Mouse (Mus musculus) effector memory CD4-positive, alpha-beta T cell, adult 7 months (primary cell): ENCODE results near the gene Vmn1r79. TPM values are rescaled to one million over a fixed set of nuclear protein-coding genes. Genes with fewer than 3 reads are reported as not detected.

Experiments
- polyA plus RNA-seq: library from polyadenylated mRNA; unstranded; fragments of 100-300 nt; shearing (Covaris generic); gene quantifications from one replicate; pipeline ENCODE4 v1.2.1, GENCODE M21; 2017

Gene Vmn1r79
- not detected for polyA plus RNA-seq

GRCm38 (mm10) chr7:12170979-12171378 lies at the start of gene Vmn1r79:
TSS of gene Vmn1r79 (plus strand) at chr7:12171279.

GRCm38 (mm10) chr7:12149957-12150356 lies 21.1 kb upstream of the Vmn1r79 start, which contains the start of gene Vmn1r78:
TSS of gene Vmn1r78 (plus strand) at chr7:12150257.

GRCm38 (mm10) chr7:12188986-12189385 lies 17.9 kb downstream of the Vmn1r79 start, which contains the start of gene Vmn1r80:
TSS of gene Vmn1r80 (plus strand) at chr7:12189286.

Other genes starting within 250 kb of the Vmn1r79 start
- 0.11 TPM for gene Vmn1r76, start 233.1 kb upstream of the Vmn1r79 start, polyA plus RNA-seq
- gene Vmn1r77, start 134.5 kb upstream of the Vmn1r79 start, polyA plus RNA-seq: not detected
- 0.06 TPM for gene Vmn1r78, start 21.0 kb upstream of the Vmn1r79 start, polyA plus RNA-seq
- gene Vmn1r80, start 18.0 kb downstream of the Vmn1r79 start, polyA plus RNA-seq: not detected
- 0.04 TPM for gene Vmn1r81, start 97.0 kb downstream of the Vmn1r79 start, polyA plus RNA-seq
- 0.13 TPM for gene Vmn1r82, start 129.2 kb downstream of the Vmn1r79 start, polyA plus RNA-seq
- not detected for gene Vmn1r83, start 158.2 kb downstream of the Vmn1r79 start, polyA plus RNA-seq
- not detected for gene Vmn1r84, start 198.0 kb downstream of the Vmn1r79 start, polyA plus RNA-seq